Mouse (Mus musculus) forebrain, postnatal 0 days (tissue): ENCODE results near the gene Gsdma3. TPM values are rescaled to one million over a fixed set of nuclear protein-coding genes. Genes with fewer than 3 reads are reported as not detected.
"Not testable (repeated sequence)": the region's sequence is repeated elsewhere in the genome, so short reads cannot be mapped to it uniquely, and the experiment has no call there.

ENCODE experiments used
- ATAC-seq: fragments of 200-750 bp; cut with Nextera tagmentation; 2 replicates; pipeline ENCODE4 v1.8.0; 2017; ENCODE audit warnings: mild to moderate bottlenecking, moderate library complexity
- DNase-seq: peaks from one replicate; pipeline ENCODE4 v3.0.0-alpha.2; 2015
- H3K27ac ChIP-seq: fragments of 300-500 bp; sonication (generic); 2 replicates; pipeline ENCODE4 v1.5.1; 2014; ENCODE audit warnings: low read depth, mild to moderate bottlenecking, antibody characterized with exemption, low read length, moderate library complexity, mixed read lengths
- H3K27me3 ChIP-seq: fragments of 300-500 bp; sonication (generic); 2 replicates; pipeline ENCODE4 v1.6.1; 2014; ENCODE audit warnings: mild to moderate bottlenecking, low read length, mixed read lengths; ENCODE audit not compliant: insufficient read depth
- H3K36me3 ChIP-seq: fragments of 300-500 bp; sonication (generic); 2 replicates; pipeline ENCODE4 v1.6.1; 2014; ENCODE audit warnings: mild to moderate bottlenecking, moderate library complexity; ENCODE audit not compliant: insufficient read depth
- H3K4me1 ChIP-seq: fragments of 300-500 bp; sonication (generic); 2 replicates; pipeline ENCODE4 v1.6.1; 2014; ENCODE audit warnings: antibody characterized with exemption; ENCODE audit not compliant: insufficient read depth
- H3K4me2 ChIP-seq: fragments of 300-500 bp; sonication (generic); 2 replicates; pipeline ENCODE4 v1.6.1; 2014; ENCODE audit warnings: low read depth, mild to moderate bottlenecking, moderate library complexity
- H3K4me3 ChIP-seq: fragments of 300-500 bp; sonication (generic); 2 replicates; pipeline ENCODE4 v1.5.1; 2014; ENCODE audit warnings: low read depth, low read length, mixed read lengths
- H3K9ac ChIP-seq: fragments of 300-500 bp; sonication (generic); 2 replicates; pipeline ENCODE4 v1.6.1; 2014; ENCODE audit warnings: mild to moderate bottlenecking
- H3K9me3 ChIP-seq: fragments of 300-500 bp; sonication (generic); 2 replicates; pipeline ENCODE4 v1.6.1; 2016; ENCODE audit warnings: low read length
- CTCF ChIP-seq: sonication (generic); IDR thresholded peaks from 2 replicates; pipeline ENCODE4 v1.5.1; 2016; ENCODE audit warnings: antibody characterized with exemption, control low read depth, low read depth
- WGBS: fragments of 180-500 bp; shearing (Covaris S2); extraction: QIAGEN DNeasy Blood & Tissue Kit; methylation state at CpG from one replicate; pipeline ENCODE4 v1.1.7; 2014; 5-methylcytosine and 5-hydroxymethylcytosine counted together
- polyA plus RNA-seq: library from polyadenylated mRNA; unstranded; fragments of >200 nt; fragmentation: Nextera tagmentation; extraction: Ambion mirVana; gene quantifications from 2 replicates; pipeline ENCODE4 v1.2.1, GENCODE M21; 2015
- total RNA-seq: library from RNA; depleted of rRNA; stranded (reverse); fragments of >200 nt; gene quantifications from 2 replicates; pipeline ENCODE4 v1.2.3, GENCODE M21; 2014

Gsdma3 gene
- total and polyA plus RNA-seq, 2 experiments from 2014 or later = not detected

DNA sequence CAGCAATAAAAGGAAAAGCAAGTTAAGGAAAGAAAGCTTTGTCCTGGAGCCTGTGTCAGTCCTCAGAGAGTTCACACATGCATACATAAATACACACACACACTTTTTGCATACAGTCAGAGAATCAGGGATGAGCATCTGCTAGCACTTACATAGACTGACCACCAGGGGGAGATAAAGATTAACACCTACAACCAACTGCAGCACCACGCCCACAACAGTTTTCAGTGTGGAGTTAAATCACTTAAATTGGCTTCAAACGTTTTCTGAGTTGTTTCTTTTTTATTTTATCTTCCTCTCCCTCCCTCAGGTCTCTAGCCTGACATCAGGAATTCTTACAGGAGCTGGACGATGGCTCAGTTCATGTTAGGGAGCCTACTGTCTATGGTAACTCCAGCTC is 19.4 kb upstream of the Gsdma3 start:
- Histone ChIP-seq H3K9ac (no peak overlapping the region), H3K27ac (no peak overlapping the region), H3K9me3 (no peaks in the 10 kb centered on the region), H3K27me3 (no peaks in the 10 kb centered on the region; the same call in 1 of the 2 replicates), H3K4me1 (no peaks in the 10 kb centered on the region), H3K36me3 (no peaks in the 10 kb centered on the region), H3K4me3 (no peak overlapping the region), H3K4me2 (no peak overlapping the region)
- TF ChIP-seq CTCF = peak; percentile 91
- WGBS = 13% methylated on average over 3 of the region's 3 CpGs
- ATAC-seq (peak; percentile 65; the same call in 1 of the 2 replicates), DNase-seq (peak; percentile 76)

GRCm38 (mm10) chr11:98620791-98621190 is 5.4 kb upstream of the Gsdma3 start:
- 93% methylated on average over 13 of the region's 13 CpGs for WGBS

DNA sequence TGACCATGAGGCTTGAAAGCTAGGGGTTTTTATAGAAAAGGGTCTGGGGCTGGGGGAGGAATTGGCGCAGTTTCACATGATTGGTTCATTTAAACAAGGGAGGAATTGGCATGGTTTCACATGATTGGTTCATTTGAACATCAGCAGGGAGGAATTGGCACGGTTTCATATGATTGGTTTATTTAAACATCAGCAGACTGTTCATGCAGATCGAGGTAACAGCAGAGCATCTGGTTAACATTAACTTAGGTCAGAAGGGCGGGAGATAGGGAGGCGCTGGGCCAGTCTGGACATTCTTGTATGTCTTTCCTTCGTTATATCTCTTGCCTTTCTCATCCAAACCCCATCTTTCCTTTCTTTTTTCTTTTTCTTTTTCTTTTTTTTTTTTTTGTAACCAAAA is 2.2 kb upstream of the Gsdma3 start:
- not testable (repeated sequence) for ATAC-seq, H3K4me1 ChIP-seq, H3K4me3 ChIP-seq, H3K36me3 ChIP-seq, H3K27ac ChIP-seq, DNase-seq, H3K9me3 ChIP-seq, H3K9ac ChIP-seq, H3K4me2 ChIP-seq, H3K27me3 ChIP-seq
- 81% methylated on average over 6 of the region's 6 CpGs for WGBS

More at GRCm38 (mm10) chr11:98620791-98621190, 5.4 kb upstream of the Gsdma3 start:
- ATAC-seq (no peak), DNase-seq (no peak)
- Histone ChIP-seq H3K9ac (no peak overlapping the region), H3K4me2 (no peak overlapping the region), H3K27me3 (no peaks in the 10 kb centered on the region), H3K27ac (no peak overlapping the region), H3K4me3 (no peak overlapping the region), H3K9me3 (no peaks in the 10 kb centered on the region), H3K4me1 (no peaks in the 10 kb centered on the region), H3K36me3 (no peaks in the 10 kb centered on the region)
- no peak for TF ChIP-seq CTCF

GRCm38 (mm10) chr11:98624381-98624780 is 1.8 kb upstream of the Gsdma3 start:
- H3K4me3 ChIP-seq, H3K27me3 ChIP-seq, H3K4me1 ChIP-seq, H3K9me3 ChIP-seq, H3K4me2 ChIP-seq, DNase-seq, H3K27ac ChIP-seq, H3K36me3 ChIP-seq, ATAC-seq, H3K9ac ChIP-seq: not testable (repeated sequence)
- WGBS = 95% methylated on average over 2 of the region's 2 CpGs

GRCm38 (mm10) chr11:98628706-98629105 is 2.5 kb downstream of the Gsdma3 start:
- Histone ChIP-seq H3K27ac (no peak overlapping the region), H3K4me3 (no peak overlapping the region), H3K27me3 (no peaks in the 10 kb centered on the region), H3K9me3 (no peaks in the 10 kb centered on the region), H3K9ac (no peak overlapping the region), H3K4me1 (no peaks in the 10 kb centered on the region), H3K4me2 (no peak overlapping the region), H3K36me3 (no peaks in the 10 kb centered on the region)
- WGBS = 95% methylated on average over 3 of the region's 3 CpGs
- no peak for ATAC-seq
- no peak for DNase-seq
- no peak for TF ChIP-seq CTCF

GRCm38 (mm10) chr11:98630646-98631045 is 4.5 kb downstream of the Gsdma3 start:
- no peak for TF ChIP-seq CTCF
- WGBS = 90% methylated on average over 5 of the region's 5 CpGs
- H3K9me3 ChIP-seq = no peaks in the 10 kb centered on the region
- H3K27me3 ChIP-seq = no peaks in the 10 kb centered on the region
- no peak overlapping the region for H3K27ac ChIP-seq
- no peak for DNase-seq
- H3K4me2 ChIP-seq = no peak overlapping the region
- H3K9ac ChIP-seq = no peak overlapping the region
- no peaks in the 10 kb centered on the region for H3K4me1 ChIP-seq
- no peaks in the 10 kb centered on the region for H3K36me3 ChIP-seq
- H3K4me3 ChIP-seq = no peak overlapping the region
- no peak for ATAC-seq

- TF ChIP-seq CTCF = peak; percentile 41
- not testable (repeated sequence) for H3K4me1 ChIP-seq, H3K4me3 ChIP-seq, H3K9me3 ChIP-seq, ATAC-seq, H3K9ac ChIP-seq, DNase-seq, H3K27ac ChIP-seq, H3K36me3 ChIP-seq, H3K27me3 ChIP-seq, H3K4me2 ChIP-seq
- 42% methylated on average over 10 of the region's 10 CpGs for WGBS
These were observed 9.3 kb downstream of the Gsdma3 start for GRCm38 (mm10) chr11:98635312-98635970.

- Histone ChIP-seq H3K9me3 (no peaks in the 10 kb centered on the region), H3K4me2 (no peak overlapping the region), H3K4me3 (no peak overlapping the region), H3K27me3 (no peaks in the 10 kb centered on the region), H3K9ac (no peak overlapping the region), H3K27ac (no peak overlapping the region), H3K36me3 (no peaks in the 10 kb centered on the region), H3K4me1 (no peaks in the 10 kb centered on the region)
- DNase-seq = no peak
- no peak for TF ChIP-seq CTCF
- WGBS = 73% methylated on average over 1 of the region's 1 CpGs
- no peak for ATAC-seq
These were observed 11.3 kb downstream of the Gsdma3 start for GRCm38 (mm10) chr11:98637501-98637900.
